Mouse (Mus musculus): ENCODE data around the gene Ptpn12.

DNA sequence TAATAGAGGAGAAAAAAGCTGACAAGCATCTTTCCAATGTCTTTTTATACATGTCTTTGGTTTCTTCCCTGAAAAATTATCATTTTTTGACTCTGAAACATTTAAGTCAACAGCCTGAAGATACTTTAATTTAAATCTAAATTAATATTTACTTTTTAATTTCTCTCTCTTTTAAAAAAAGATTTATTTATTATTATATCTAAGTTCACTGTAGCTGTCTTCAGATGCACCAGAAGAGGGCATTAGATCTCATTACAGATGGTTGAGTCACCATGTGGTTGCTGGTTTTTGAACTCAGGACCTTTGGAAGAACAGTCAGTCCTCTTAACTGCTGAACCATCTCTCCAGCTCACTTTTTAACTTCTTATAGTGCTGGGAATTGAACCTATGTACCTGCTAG lies 44.8 kb downstream of the Ptpn12 start:
- TF ChIP-seq CTCF (IDR thresholded peaks at IDR 0.05; ENCODE audit: borderline replicate concordance, insufficient read depth, low read length) (no peak), POLR2A (IDR thresholded peaks at IDR 0.05; ENCODE audit: low read depth, low read length) (no peak)
